Mouse (Mus musculus): Measurements from ENCODE around the gene Scml4.

Gene Scml4

GRCm38 (mm10) chr10:42860159-42860911 lies at the start of gene Scml4:
Gene Scml4, plus strand, starts transcription at chr10:42860370.
- DNase-seq (ENCODE audit: inconsistent age in 2 of 2, low spot score in 1 of 2), result peak; percentile 57 to 80

- no peak for DNase-seq (ENCODE audit: inconsistent age in 2 of 2, low spot score in 1 of 2)
Measured at GRCm38 (mm10) chr10:42825923-42826322, 34.2 kb upstream of the Scml4 start.

- no peak for DNase-seq (ENCODE audit: inconsistent age in 2 of 2, low spot score in 1 of 2)
Measured at GRCm38 (mm10) chr10:42827155-42827554, 33.0 kb upstream of the Scml4 start.

GRCm38 (mm10) chr10:42830007-42830406 lies 30.2 kb upstream of the Scml4 start:
- DNase-seq (ENCODE audit: inconsistent age in 2 of 2, low spot score in 1 of 2), result no peak

GRCm38 (mm10) chr10:42830409-42830808 lies 29.8 kb upstream of the Scml4 start:
- DNase-seq (ENCODE audit: inconsistent age in 2 of 2, low spot score in 1 of 2), result no peak

- peak in 1 of 2 experiments; percentile 44 for DNase-seq (ENCODE audit: inconsistent age in 2 of 2, low spot score in 1 of 2)
Measured at GRCm38 (mm10) chr10:42832677-42833076, 27.5 kb upstream of the Scml4 start.

- DNase-seq (ENCODE audit: inconsistent age in 2 of 2, low spot score in 1 of 2), result no peak
Measured at GRCm38 (mm10) chr10:42833871-42834727, 26.1 kb upstream of the Scml4 start.

- DNase-seq (ENCODE audit: inconsistent age in 2 of 2, low spot score in 1 of 2), result no peak
Measured at GRCm38 (mm10) chr10:42838106-42838505, 22.1 kb upstream of the Scml4 start.

- DNase-seq (ENCODE audit: inconsistent age in 2 of 2, low spot score in 1 of 2), result no peak
Measured at GRCm38 (mm10) chr10:42838736-42839135, 21.4 kb upstream of the Scml4 start.

- no peak for DNase-seq (ENCODE audit: inconsistent age in 2 of 2, low spot score in 1 of 2)
Measured at GRCm38 (mm10) chr10:42840036-42840435, 20.1 kb upstream of the Scml4 start.

- DNase-seq (ENCODE audit: inconsistent age in 2 of 2, low spot score in 1 of 2), result no peak
Measured at GRCm38 (mm10) chr10:42841531-42842195, 18.5 kb upstream of the Scml4 start.

- DNase-seq (ENCODE audit: inconsistent age in 2 of 2, low spot score in 1 of 2), result peak; percentile 74 to 91
Measured at GRCm38 (mm10) chr10:42842358-42842757, 17.8 kb upstream of the Scml4 start.

- DNase-seq (ENCODE audit: inconsistent age in 2 of 2, low spot score in 1 of 2), result peak in 1 of 2 experiments; percentile 57
Measured at GRCm38 (mm10) chr10:42843416-42843815, 16.8 kb upstream of the Scml4 start.

- DNase-seq (ENCODE audit: inconsistent age in 2 of 2, low spot score in 1 of 2), result no peak
Measured at GRCm38 (mm10) chr10:42845480-42845879, 14.7 kb upstream of the Scml4 start.

GRCm38 (mm10) chr10:42848179-42849080 lies 11.7 kb upstream of the Scml4 start:
- DNase-seq (ENCODE audit: inconsistent age in 2 of 2, low spot score in 1 of 2), result no peak

- DNase-seq (ENCODE audit: inconsistent age in 2 of 2, low spot score in 1 of 2), result no peak
Measured at GRCm38 (mm10) chr10:42849081-42849400, 11.1 kb upstream of the Scml4 start.

- DNase-seq (ENCODE audit: inconsistent age in 2 of 2, low spot score in 1 of 2), result no peak
Measured at GRCm38 (mm10) chr10:42854838-42855237, 5.3 kb upstream of the Scml4 start.

GRCm38 (mm10) chr10:42855250-42855649 lies 4.9 kb upstream of the Scml4 start:
- no peak for DNase-seq (ENCODE audit: inconsistent age in 2 of 2, low spot score in 1 of 2)

- DNase-seq (ENCODE audit: inconsistent age in 2 of 2, low spot score in 1 of 2), result no peak
Measured at GRCm38 (mm10) chr10:42856574-42856973, 3.6 kb upstream of the Scml4 start.

GRCm38 (mm10) chr10:42857021-42857420 lies 3.1 kb upstream of the Scml4 start:
- DNase-seq (ENCODE audit: inconsistent age in 2 of 2, low spot score in 1 of 2), result no peak

GRCm38 (mm10) chr10:42859781-42860158 lies 400 bp upstream of the Scml4 start:
- DNase-seq (ENCODE audit: inconsistent age in 2 of 2, low spot score in 1 of 2), result no peak
